Mouse (Mus musculus) liver, postnatal 0 days (tissue): ENCODE results near the gene Mlycd.

Experiments used
- CTCF ChIP-seq: sonication (generic); IDR thresholded peaks from 2 replicates; pipeline ENCODE4 v1.5.1; 2016; ENCODE audit warnings: antibody characterized with exemption, low read depth
- EP300 ChIP-seq: IDR thresholded peaks from 2 replicates; pipeline ENCODE4 v1.6.1; 2016; ENCODE audit warnings: antibody characterized with exemption, low read depth, mild to moderate bottlenecking

DNA sequence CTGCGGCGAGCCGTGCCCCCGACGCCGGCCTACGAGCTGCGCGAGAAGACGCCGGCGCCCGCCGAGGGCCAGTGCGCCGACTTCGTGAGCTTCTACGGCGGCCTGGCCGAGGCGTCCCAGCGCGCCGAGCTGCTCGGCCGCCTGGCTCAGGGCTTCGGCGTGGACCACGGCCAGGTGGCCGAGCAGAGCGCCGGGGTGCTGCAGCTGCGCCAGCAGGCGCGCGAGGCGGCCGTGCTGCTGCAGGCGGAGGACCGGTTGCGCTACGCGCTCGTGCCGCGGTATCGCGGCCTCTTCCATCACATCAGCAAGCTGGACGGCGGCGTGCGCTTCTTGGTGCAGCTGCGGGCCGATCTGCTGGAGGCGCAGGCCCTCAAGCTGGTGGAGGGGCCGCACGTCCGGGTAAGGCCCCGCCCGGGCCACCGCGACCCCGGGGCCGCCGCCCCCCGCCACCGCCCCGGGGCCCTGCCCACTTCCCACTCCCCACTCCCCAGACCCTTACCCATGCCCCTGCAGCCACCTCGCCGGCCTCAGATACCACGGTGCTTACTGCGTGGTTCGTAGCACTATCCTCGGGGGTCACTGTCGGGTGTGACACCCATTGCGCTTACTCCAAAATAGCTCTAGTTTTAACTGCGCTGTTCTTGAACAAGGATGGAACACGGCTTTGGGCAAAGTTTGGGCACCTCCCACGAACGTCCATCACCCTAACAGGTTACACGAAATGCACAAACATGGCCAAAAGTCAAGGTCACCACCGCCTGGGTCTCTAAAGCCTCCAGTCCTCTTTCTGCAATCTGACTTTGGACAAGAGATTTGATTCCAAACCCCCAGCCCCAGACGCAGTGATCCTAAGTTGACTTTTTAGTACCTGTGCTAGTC, 633 bp downstream of the Mlycd start:
- TF ChIP-seq CTCF (no peak), EP300 (no peak)
